Mouse (Mus musculus) granulocyte monocyte progenitor cell, adult 5-6 weeks (primary cell): ENCODE results near the gene Slc16a13. TPM values are rescaled to one million over a fixed set of nuclear protein-coding genes. Genes with fewer than 3 reads are reported as not detected.

Experiments used
- ATAC-seq: replicated peaks from 2 replicates; pipeline ENCODE4 v1.8.0; 2016; ENCODE audit warnings: mild to moderate bottlenecking, moderate TSS enrichment, inconsistent platforms; ENCODE audit not compliant: poor library complexity, severe bottlenecking
- total RNA-seq, 2 experiments: library from RNA; stranded (forward) in 1 of 2; stranded (reverse) in 1 of 2; fragments of 200-712, 200-1000 nt in 1 of 2; fragments of >200 nt in 1 of 2; fragmentation: Nextera tagmentation in 1 of 2; gene quantifications; 2 replicates each; pipeline ENCODE4 v1.2.3; 2014 to 2017

The Slc16a13 gene
- total RNA-seq (2014; fragmentation: Nextera tagmentation), result 7.1 and 7.9 TPM in 2 replicates
- 9.8 TPM in 2 replicates for total RNA-seq (2017)

DNA sequence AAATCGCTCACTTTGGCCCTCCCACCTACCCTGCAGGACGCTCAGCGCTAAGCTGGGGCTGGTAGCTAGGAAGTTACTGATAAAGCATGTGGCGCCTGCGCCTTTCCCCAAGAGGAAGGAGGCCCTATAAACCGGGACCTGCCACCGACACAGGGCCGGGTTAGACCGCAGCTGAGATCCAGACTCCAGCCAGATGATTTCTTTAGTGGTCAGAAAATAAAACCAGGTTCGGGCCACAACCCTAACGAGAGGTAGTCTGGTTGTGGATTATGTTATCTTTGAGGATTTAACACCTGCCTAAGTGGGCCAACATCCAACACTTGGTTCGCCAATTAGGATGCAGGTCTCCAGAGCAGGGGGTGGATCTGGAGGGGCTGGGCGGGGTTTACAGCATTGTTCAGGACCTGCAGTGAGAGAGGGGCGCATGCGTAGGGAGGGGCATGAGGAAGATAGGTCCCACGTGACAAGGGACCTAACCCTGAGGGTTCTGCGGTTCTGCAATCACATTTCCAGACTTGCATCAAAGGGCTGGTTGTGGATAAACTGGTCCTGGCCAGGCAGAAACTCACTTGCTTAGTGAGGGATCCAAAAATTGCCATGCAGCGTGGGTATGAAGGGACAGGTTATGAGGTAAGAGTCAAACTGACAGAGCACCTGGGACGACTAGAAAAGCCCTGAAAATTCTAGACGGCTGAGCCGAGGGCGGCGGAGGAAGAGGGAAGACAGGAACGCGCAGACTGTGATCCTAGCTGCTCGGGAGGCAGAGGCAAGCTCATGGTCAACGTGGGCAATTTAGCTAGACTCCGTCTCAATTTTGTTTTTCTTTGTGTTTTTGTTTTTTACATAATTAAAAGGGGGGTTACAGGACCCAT, at the start of gene Slc16a13:
Gene Slc16a13 (minus strand): TSS at position 334 of the 872 bp plus-strand sequence.
- peak; percentile 80 for ATAC-seq

DNA sequence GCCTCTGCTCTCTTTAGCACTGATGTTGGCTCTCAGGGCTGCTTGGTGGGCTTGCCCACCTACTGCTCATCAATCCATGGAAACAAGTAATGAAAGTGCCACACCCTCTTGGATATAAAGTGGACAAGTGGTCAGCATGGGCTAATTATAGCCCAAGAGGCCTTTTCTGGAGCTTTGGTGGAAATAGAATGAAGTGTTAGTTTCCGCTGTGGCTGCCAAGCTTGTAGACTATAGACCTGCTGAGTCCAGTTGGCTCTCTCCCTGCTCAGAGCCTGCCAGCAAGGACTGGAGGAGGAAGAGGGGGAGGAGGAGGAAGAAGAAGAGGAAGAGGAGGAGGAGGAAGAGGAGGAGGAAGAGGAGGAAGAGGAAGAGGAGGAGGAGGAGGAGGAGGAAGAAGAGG, 45.5 kb upstream of the Slc16a13 start:
- no peak for ATAC-seq

DNA sequence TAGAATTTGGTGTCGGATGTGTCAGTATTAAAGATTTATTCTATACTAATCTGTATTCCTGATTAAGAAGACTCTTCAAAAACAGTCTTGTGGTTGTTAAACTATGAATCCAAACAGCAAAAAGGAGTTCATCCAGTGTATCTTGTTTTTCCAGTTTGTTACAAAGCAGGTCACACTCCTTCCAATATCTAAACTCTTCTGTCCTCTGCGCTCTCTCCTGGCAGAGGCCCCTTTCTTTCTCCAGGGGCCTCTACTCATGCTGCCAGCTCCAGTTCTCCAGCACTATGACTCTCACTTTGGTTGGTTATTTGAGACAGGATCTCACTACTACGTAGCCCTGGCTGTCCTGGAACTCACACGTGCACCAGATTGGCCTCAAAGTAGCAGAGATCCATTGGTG, 45.0 kb upstream of the Slc16a13 start:
- no peak for ATAC-seq

DNA sequence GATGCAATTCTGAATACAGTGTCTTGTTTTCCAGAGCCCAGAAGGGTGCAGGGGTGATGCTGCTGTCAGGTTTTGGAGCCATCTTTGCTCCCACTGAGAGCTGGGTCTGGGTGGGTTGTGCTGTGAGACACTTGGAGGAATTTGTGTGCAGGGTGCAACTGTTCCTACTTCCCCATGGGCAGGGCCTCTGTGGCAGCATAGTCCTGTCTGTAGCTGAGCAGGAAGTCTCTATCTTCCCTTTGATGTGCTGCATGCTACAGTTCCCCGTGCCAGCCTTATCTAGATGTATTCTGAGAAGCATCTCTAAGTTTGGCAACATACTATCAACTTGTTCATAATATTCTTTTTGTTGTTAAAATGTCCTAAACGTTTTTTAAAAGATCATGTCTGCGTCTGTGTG, 44.4 kb upstream of the Slc16a13 start:
- peak; percentile 33 for ATAC-seq

DNA sequence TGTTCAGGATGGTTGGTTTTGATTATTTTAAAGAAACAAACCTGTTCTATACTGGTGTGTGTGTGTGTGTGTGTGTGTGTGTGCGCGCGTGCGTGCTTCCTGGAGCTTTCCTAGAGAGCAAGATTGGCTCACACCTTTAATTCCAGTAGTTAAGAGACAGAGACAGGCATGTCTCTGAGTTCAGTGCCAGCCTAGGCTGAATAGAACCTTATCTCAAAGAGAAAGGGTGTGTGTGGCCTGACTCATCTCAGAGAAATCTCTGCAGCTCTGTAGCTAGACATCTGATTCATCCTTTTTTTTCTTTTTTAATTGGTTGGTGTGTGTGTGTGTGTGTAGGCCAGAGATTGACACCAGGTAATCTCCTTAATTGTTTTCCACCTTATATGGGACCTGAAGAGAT, 38.2 kb upstream of the Slc16a13 start:
- ATAC-seq, result no peak

DNA sequence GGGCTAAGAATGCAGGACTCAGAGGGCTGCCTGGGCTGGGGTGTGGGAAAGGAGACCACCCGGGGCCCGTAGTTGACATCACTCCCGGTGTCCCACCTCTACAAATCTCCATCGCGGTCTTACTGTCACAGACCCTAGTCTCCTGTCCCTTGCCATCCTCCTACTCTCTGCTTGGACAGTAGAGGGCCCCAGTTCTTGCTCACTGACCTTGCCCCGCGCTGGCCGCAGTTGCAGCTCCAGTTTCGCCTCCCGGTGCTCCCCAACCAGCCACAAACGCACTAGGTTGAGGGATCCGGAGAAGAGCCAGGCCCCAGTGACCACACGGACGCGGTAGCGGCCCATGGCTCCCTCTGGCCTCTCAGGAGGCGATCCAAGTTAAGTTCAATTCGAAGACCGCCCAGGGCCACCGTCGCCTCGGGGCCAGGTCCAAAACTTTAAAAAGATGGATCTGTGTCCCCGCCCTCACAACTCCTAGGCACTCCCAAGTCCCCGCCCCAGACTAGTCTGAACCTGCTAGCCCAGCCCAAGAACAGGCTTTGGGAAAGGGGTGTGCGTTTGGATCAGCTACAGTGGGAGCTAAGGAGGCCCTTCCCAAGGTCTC, 34.2 kb upstream of the Slc16a13 start, which contains the start of gene Alox12:
Gene Alox12 (minus strand): TSS at position 423 of the 601 bp plus-strand sequence.
- peak; percentile 42 for ATAC-seq

DNA sequence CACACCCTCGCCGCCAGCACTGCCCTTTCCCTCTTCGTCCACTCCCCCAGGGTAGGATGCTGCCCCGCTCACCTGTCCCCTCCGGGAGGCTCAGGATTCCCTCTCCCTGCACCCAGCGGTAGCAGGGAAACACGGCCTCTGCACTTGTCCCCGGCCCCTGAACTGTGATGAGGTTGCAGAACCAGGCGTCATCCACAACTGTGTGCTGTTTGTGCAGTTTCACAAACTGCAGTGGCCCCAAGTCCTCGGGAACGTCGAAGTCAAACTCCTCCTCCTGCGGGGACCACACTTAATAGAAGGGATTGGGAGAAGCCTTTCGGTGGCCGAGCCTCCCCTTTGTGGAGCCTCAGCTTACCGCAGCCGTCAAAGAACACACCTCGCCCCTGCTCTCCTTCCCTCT, 33.5 kb upstream of the Slc16a13 start:
- ATAC-seq, result peak; percentile 43

DNA sequence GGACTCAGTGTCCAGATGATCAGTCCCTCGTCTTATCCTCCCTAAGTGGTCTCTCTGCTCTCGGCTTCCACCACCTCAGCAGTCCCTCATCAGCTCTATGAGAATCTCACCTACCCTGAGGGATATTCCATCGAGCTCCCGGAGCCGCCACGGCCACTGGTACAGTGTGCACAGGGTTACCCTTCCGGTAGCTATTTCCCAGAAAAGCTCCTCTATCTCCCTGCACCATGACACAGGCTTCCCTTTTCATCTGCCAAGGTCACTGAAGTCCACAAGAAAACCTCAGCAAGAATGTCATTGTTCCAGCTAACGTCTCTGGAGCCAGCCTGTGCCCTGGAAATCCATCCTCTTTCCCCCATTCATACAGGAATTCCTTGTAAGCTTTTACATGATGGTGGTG, 31.0 kb upstream of the Slc16a13 start:
- no peak for ATAC-seq

DNA sequence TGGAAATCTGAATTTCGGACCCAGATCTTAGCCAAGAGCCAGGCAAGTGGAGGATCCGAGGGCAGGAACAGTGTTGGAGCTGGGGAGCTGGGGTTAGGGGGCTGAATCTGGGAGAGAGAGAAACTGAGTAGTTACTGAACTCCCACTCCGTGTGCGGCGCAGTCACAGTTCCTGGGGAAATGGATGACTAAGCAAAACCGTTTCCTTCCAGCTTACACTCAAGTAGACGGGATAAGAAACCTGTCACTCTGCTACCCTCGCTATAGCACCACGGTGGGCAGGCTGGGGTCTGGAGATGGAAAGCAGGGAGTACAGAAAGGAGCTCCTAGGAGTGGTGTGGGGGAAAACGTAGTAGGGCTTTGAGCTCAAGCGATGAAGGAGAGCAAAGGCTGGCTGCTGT, 29.3 kb upstream of the Slc16a13 start:
- no peak for ATAC-seq

DNA sequence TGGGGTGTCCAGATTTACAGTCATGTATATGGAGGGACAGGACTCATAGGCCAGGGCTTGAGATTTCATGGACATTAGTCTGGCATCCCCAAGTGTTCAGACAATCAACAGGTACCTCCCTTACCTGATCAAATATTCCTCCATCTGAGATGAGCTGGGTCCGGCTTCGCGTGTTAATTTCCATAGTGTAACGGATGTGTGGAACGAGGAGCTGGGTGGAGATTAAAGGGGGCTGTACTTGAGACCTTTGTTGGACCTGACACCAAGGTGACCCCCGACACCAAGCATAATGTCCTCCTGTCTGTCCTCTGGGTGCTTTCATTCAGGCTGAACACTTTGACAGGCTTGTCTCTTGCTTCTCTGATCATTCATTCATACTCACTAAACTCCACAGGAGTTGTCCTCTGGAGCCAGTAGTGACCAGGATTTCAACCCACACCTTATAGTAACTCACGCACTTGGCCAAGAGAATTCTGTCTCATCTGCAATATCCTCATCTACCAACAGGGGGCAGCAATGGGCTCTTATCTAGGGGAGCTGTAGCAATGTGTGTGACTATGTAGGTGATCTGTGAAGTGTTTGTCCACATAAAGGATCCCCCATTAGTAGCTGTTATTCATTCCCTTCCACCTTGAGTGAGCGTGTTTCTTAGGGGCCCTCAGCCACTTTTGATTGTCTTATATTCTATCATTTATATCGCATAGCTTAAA, 26.4 kb upstream of the Slc16a13 start:
- peak; percentile 71 for ATAC-seq

DNA sequence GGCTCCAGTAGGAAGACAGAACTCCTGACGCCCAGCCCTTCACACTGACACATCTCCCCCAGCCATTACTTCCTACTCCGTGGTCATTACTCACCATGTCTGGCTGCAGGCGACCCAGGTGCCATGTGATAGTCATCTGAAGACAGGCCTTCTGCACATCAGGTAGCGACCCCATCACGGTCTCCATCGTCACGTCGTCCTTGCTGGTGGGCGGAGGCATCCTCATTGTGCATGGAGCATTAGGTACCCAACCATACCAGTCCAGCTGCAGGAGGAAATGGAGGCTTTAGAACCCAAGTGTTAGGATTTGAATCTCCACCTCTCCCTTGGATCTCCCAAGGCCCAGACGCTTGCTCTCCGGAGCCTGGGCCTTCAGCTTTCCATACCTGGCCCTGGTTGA, 21.7 kb upstream of the Slc16a13 start:
- ATAC-seq, result no peak

DNA sequence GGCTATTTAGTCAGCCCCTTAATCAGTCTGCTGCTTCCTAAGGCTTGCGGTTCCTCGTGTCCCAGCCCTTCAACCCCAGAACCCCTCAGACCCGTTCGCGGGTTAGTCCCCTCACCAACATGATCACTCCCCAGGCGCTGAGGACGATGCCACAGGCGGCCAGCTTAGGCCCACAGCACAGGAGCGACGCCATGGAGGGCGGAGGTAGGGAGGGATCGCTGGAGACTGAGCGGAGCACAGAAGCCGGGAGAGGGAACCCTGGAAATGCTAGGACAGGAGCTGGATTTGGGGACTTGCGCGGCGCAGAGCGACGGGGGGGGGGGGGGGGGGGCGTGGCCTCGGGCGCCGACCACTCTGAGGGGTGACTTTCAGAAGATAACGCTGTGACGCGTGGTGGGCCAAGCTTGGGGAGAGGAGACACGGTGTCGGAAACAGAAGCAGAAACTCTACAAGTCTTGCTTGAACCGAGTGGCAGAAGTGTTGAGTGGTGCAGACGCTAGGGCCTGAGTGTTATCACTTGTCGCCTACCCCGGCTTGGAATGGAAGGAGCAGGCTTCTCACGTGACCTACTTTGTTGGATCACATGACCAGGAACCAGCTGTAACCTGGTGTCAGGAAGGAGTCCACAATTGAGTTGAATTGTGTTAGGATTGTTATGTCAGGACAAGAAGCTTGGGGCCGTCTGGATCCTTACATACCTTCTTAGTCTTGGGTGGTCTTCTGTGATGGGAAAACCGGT, 18.8 kb upstream of the Slc16a13 start, which contains the start of the genes Gm21988 and Rnasek:
Gene Gm21988 (minus strand): TSS at position 290 of the 739 bp plus-strand sequence.
Gene Rnasek (minus strand): TSS at position 302 of the 739 bp plus-strand sequence.
- peak; percentile 13; the same call in 1 of the 2 replicates for ATAC-seq

DNA sequence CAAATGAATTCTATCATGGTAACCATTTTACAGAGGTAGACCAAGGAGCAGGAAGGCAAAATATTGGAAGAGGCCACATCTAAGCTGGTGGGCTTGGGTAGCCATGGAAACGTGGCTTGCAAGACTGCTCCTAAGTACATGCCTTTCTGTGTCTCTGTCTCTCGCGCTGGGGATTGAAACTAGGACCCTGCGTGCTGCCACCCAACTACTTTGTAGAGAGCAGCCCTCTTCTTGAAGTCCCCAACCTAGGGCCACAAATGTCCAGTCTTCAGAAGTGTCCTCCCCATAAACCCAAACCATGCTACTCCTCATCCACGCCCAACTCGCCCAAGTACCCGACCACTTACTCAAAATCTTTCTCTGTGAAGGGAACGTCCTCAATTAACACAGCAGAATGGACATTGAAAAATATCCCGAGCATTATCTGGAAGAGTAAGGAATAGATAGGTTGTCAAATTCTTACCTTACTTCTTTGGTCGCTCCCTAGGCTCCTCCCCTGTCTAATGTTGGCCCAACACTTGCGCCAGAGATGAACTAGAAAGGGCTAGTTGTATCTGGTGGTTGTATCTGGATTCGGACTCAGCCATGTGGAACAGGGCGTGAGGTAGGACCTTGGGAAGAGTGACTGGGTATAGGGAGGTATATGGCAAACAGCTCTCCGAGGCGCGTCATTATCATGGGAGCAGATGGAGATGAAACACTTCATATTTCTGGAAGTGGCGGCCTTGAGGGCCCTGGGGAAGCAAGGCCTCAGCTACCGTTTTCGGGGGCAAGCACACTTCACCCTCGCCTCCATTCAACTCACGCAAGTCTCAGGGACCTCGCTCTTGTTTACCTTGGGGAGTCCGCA, 18.0 kb upstream of the Slc16a13 start:
- ATAC-seq, result no peak

DNA sequence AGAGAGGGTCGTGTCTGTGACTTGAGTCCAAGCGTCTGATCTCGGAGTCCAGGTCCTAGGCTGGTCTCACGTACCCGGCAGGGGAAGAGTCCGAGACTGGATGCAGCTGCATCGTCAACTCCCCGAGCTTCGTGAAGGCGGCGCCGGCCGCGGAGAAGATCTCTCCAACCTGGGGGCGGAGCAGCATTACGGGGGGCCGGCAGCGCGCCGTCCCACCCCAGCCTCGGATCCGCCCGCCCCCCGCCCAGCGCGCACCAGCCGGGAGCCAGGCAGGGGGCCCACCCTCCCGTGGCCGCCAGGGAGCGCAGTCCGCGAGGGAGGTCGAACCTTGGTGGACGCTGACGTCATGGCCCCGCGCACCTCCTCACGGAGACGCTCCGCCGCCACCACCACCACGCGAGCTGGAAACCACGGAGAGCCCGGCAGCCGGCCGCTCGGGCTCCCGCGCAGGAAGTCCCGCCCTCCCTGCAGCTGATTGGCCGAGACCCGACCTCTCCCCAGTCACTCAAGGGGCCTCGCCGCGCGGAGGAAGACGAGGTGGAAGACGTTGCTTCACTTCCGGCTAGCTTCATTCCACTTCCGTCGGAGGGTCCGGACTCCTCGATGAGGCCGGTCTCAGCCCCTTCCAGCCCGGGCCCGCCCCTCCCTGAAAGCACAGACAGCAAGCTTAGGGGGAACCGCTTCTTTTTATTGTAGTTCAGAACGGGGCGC, 16.7 kb upstream of the Slc16a13 start, which contains the start of gene 0610010K14Rik:
Gene 0610010K14Rik (minus strand): TSS at position 458 of the 711 bp plus-strand sequence.
- peak; percentile 85 for ATAC-seq

DNA sequence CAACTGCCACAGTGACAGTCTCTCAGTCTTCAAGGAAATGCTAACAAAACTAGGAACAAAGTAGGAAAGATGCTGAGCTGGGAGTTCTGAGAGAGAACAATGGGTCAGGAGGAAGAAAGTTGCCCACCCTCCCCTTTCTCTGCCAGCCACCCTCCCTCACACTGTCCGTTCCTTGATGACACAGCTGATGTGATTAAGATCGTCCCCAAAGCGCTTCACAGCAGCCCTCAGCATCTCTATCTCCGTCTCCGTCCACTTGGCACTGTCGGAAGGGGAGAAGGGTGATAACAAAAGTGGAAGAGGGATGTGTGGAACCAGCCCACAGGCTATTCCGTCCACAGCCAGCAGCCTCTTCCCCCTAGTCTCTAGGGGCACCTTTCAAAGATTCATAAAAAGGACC, 15.9 kb upstream of the Slc16a13 start:
- ATAC-seq, result no peak

DNA sequence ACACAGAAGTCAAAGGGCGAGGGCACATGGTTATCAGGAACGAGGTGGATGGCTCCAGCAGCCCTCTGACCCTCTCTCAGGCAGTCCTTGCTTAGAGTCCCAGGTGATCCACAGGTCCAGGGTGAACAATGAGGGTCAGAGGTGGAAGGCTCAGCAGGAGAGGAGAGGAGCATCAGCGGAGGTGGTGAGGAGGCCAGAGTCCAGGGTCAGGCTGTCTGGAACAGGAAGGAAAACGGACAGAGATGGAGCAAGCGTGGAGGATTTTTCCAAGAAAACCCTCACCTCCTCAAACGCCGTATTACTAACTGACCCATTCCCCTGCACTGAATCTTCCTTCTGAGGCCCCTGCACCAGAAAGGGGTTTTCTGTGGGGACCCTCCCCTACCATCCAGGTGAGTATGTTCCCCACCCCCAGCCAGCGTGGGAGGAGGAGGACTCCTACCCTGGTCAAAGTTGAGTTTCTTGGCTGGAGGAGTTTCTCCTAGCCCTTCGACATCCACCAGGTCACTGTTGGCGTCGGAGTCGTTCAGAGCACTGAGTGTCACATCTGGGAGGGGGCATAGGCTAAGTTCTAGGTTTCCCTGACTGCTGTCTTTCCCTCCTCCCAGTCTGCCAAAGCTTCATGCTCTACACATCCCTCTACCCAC, 14.5 kb upstream of the Slc16a13 start:
- ATAC-seq, result no peak

DNA sequence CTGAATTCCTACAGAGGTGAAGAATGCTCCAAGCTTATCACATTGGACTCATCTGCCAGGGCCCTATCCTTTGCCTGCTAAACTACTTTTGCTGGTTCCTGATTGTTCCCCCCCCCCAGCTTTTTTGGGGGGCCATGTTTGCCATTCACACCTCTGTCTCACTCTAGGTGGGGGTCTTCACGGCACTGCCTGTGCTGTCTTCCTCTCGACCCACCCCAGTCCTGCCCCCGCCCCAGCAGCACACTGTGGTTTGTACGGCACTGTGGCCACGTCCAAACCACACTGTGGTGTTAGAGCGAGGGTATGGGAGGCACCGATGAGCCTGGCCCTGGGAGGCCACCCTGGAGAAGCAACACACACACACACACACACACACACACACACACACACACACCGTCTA, 13.6 kb upstream of the Slc16a13 start:
- ATAC-seq, result no peak

DNA sequence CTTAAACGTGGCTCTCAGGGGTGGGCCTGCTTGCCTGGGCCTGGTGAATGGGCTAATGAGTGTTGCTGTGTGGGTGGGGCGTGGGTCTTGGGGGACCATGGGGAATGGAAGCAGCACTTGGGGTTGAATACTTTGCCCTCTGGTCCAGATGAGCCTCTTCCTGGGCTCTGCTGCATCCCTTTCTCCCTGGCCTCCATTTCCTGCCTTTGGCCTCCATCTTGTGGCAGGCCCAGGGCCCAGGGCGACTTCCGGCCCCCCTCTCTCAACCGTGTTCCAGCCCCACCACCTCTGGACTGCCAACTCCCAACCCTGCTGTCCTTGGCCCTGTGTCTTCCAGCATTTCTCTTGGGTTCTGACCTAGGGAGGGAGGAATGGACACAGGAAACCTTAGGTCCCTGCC, 13.2 kb upstream of the Slc16a13 start:
- no peak for ATAC-seq
